Mouse (Mus musculus) cerebellum, adult 2 months (tissue): Measurements from ENCODE around the gene Aunip.

ENCODE experiments used
- CTCF ChIP-seq: fragments of 200-500 bp; IDR thresholded peaks from 2 replicates; pipeline ENCODE4 v1.5.1; 2011; ENCODE audit warnings: low read depth, mild to moderate bottlenecking, control low read depth, low read length, moderate library complexity, borderline replicate concordance; ENCODE audit not compliant: insufficient read depth
- POLR2A ChIP-seq: fragments of 200-500 bp; IDR thresholded peaks from 2 replicates; pipeline ENCODE4 v1.6.1; 2011; ENCODE audit warnings: low read length, control low read depth, borderline replicate concordance; ENCODE audit not compliant: insufficient read depth

- TF ChIP-seq CTCF (no peak), POLR2A (no peak)
These were observed 59.0 kb downstream of the Aunip start for GRCm38 (mm10) chr4:134569831-134570230.
